Mouse (Mus musculus) spleen, adult 2 months (tissue): ENCODE results near the gene Zfr.

Experiments used
- CTCF ChIP-seq: fragments of 200-500 bp; IDR thresholded peaks from 2 replicates; pipeline ENCODE4 v1.5.1; 2011; ENCODE audit warnings: mild to moderate bottlenecking, inconsistent platforms; ENCODE audit not compliant: insufficient read depth, insufficient read length, insufficient replicate concordance; ENCODE audit errors: extremely low read depth
- POLR2A ChIP-seq: fragments of 200-500 bp; IDR thresholded peaks from 2 replicates; pipeline ENCODE4 v1.6.1; 2011; ENCODE audit warnings: low read depth, low read length, inconsistent platforms

DNA sequence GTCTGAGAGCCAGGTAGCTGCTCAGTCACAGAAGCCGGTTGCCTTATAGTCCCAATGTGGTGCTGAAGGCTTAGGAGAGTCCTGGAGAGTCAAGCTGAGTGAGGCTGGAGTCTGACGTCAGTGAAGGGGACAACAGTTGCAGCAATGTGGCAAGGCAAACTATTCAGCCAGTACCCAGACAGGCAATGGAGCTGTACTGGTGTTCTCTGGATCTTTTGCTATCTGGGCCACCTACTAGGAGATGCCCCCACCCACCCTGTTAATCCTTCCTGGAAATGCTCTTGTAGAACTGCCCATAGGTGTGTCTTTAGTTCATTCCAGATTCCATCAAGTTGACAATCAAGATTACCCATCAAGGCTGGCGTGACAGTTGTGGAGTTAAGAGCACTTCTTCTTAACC is 84.8 kb downstream of the Zfr start:
- TF ChIP-seq POLR2A (no peak), CTCF (no peak)
